Mouse (Mus musculus) liver, embryonic 16.5 days (tissue): ENCODE results near the gene Spats1. TPM values are rescaled to one million over a fixed set of nuclear protein-coding genes. Genes with fewer than 3 reads are reported as not detected.
"Not testable (repeated sequence)": the region's sequence is repeated elsewhere in the genome, so short reads cannot be mapped to it uniquely, and the experiment has no call there.

ENCODE experiments used
- ATAC-seq: fragments of 200-750 bp; cut with Nextera tagmentation; 2 replicates; pipeline ENCODE4 v1.8.0; 2017; ENCODE audit warnings: low read depth, mild to moderate bottlenecking, moderate number of reproducible peaks, moderate library complexity
- H3K27ac ChIP-seq: fragments of 300-500 bp; sonication (generic); 2 replicates; pipeline ENCODE4 v1.5.1; 2014; ENCODE audit warnings: mild to moderate bottlenecking, low read length
- H3K27me3 ChIP-seq: fragments of 300-500 bp; sonication (generic); 2 replicates; pipeline ENCODE4 v1.6.1; 2014; ENCODE audit warnings: low read depth, low read length, mixed read lengths; ENCODE audit not compliant: control insufficient read depth, insufficient read depth
- H3K36me3 ChIP-seq: fragments of 300-500 bp; sonication (generic); 2 replicates; pipeline ENCODE4 v1.6.1; 2014; ENCODE audit warnings: mild to moderate bottlenecking; ENCODE audit not compliant: control insufficient read depth, insufficient read depth
- H3K4me1 ChIP-seq: fragments of 300-500 bp; sonication (generic); 2 replicates; pipeline ENCODE4 v1.6.1; 2014; ENCODE audit warnings: low read depth, low read length, mixed read lengths; ENCODE audit not compliant: control insufficient read depth
- H3K4me2 ChIP-seq: fragments of 300-500 bp; sonication (generic); 2 replicates; pipeline ENCODE4 v1.6.1; 2014; ENCODE audit warnings: low read depth, low read length, mixed read lengths
- H3K4me3 ChIP-seq: fragments of 300-500 bp; sonication (generic); 2 replicates; pipeline ENCODE4 v1.5.1; 2014; ENCODE audit warnings: low read depth, mild to moderate bottlenecking, low read length
- H3K9ac ChIP-seq: fragments of 300-500 bp; sonication (generic); 2 replicates; pipeline ENCODE4 v1.6.1; 2014; ENCODE audit warnings: low read depth, low read length
- H3K9me3 ChIP-seq: fragments of 300-500 bp; sonication (generic); replicated peaks from 2 replicates; pipeline ENCODE4 v1.6.1; 2016; ENCODE audit warnings: low read length; ENCODE audit not compliant: control insufficient read depth
- WGBS: fragments of 180-500 bp; shearing (Covaris S2); extraction: QIAGEN DNeasy Blood & Tissue Kit; methylation state at CpG from one replicate; pipeline ENCODE4 v1.1.7; 2014; ENCODE audit not compliant: insufficient replicate concordance; 5-methylcytosine and 5-hydroxymethylcytosine counted together
- polyA plus RNA-seq: library from polyadenylated mRNA; unstranded; fragments of >200 nt; fragmentation: Nextera tagmentation; extraction: Ambion mirVana; gene quantifications from 2 replicates; pipeline ENCODE4 v1.2.1, GENCODE M21; 2015

Spats1 gene
- polyA plus RNA-seq, 1 experiment from 2014 or later: 0.21 TPM

- ATAC-seq: no peak
- Histone ChIP-seq H3K27me3 (no peaks in the 10 kb centered on the region), H3K4me1 (no peaks in the 10 kb centered on the region), H3K4me2 (no peak overlapping the region), H3K9me3 (no peaks in the 10 kb centered on the region), H3K27ac (no peak overlapping the region), H3K36me3 (no peaks in the 10 kb centered on the region), H3K4me3 (no peak overlapping the region), H3K9ac (no peak overlapping the region)
- WGBS: 63% methylated on average over 4 of the region's 4 CpGs
These were observed 29.3 kb downstream of the Spats1 start for GRCm38 (mm10) chr17:45445923-45446322.

GRCm38 (mm10) chr17:45434262-45434590, 41.0 kb downstream of the Spats1 start:
- ATAC-seq: no peak
- Histone ChIP-seq H3K4me1 (peaks cover 10% of the 10 kb centered on the region), H3K9ac (peak overlapping the region; percentile 90), H3K27me3 (no peaks in the 10 kb centered on the region), H3K27ac (peak overlapping the region; percentile 97), H3K9me3 (no peaks in the 10 kb centered on the region), H3K36me3 (no peaks in the 10 kb centered on the region), H3K4me2 (peak overlapping the region; percentile 63), H3K4me3 (peak overlapping the region; percentile 89)
- 5% methylated on average over 12 of the region's 12 CpGs for WGBS

GRCm38 (mm10) chr17:45433419-45434261, 41.6 kb downstream of the Spats1 start, which contains the start of gene Cdc5l:
Gene Cdc5l (minus strand): TSS chr17:45433737.
- under 1% methylated on average over 73 of the region's 73 CpGs for WGBS

GRCm38 (mm10) chr17:45432706-45433398, 42.4 kb downstream of the Spats1 start:
- Histone ChIP-seq H3K27me3 (no peaks in the 10 kb centered on the region), H3K36me3 (peaks cover under 1% of the 10 kb centered on the region; the same call in 1 of the 2 replicates), H3K4me1 (peaks cover 10% of the 10 kb centered on the region), H3K4me3 (peak overlapping the region; percentile 89), H3K27ac (peak overlapping the region; percentile 97), H3K9ac (peak overlapping the region; percentile 90), H3K9me3 (no peaks in the 10 kb centered on the region), H3K4me2 (peak overlapping the region; percentile 63)
- ATAC-seq: peak; percentile 47
- under 1% methylated on average over 57 of the region's 62 CpGs for WGBS

More at GRCm38 (mm10) chr17:45433419-45434261, 41.6 kb downstream of the Spats1 start, which contains the start of gene Cdc5l:
- Histone ChIP-seq H3K4me3 (peak within 1 kb of the TSS; percentile 89), H3K27me3 (no peaks in the 10 kb centered on the region), H3K9me3 (no peaks in the 10 kb centered on the region), H3K36me3 (no peaks in the 10 kb centered on the region), H3K4me1 (peaks cover 10% of the 10 kb centered on the region), H3K9ac (peak within 1 kb of the TSS; percentile 90), H3K27ac (peak within 1 kb of the TSS; percentile 97), H3K4me2 (peak within 1 kb of the TSS; percentile 63)
- peak; percentile 96 for ATAC-seq

- H3K4me3 ChIP-seq: peak overlapping the region; percentile 89
- peak overlapping the region; percentile 90 for H3K9ac ChIP-seq
- H3K27me3 ChIP-seq: no peaks in the 10 kb centered on the region
- no peaks in the 10 kb centered on the region for H3K9me3 ChIP-seq
- H3K27ac ChIP-seq: no peak overlapping the region
- ATAC-seq: no peak
- H3K4me2 ChIP-seq: peak overlapping the region; percentile 63
- 57% methylated on average over 3 of the region's 3 CpGs for WGBS
- peaks cover 7% of the 10 kb centered on the region; the same call in 1 of the 2 replicates for H3K36me3 ChIP-seq
- peaks cover 10% of the 10 kb centered on the region for H3K4me1 ChIP-seq
These were observed 43.2 kb downstream of the Spats1 start for GRCm38 (mm10) chr17:45432007-45432406.

- H3K4me3 ChIP-seq: no peak overlapping the region
- H3K4me1 ChIP-seq: peaks cover 3% of the 10 kb centered on the region; the same call in 1 of the 2 replicates
- no peaks in the 10 kb centered on the region for H3K9me3 ChIP-seq
- no peak overlapping the region for H3K4me2 ChIP-seq
- ATAC-seq: peak; percentile 58; the same call in 1 of the 2 replicates
- H3K27me3 ChIP-seq: no peaks in the 10 kb centered on the region
- peaks cover 39% of the 10 kb centered on the region for H3K36me3 ChIP-seq
- H3K27ac ChIP-seq: no peak overlapping the region
- no peak overlapping the region for H3K9ac ChIP-seq
- WGBS: 27% methylated on average over 2 of the region's 2 CpGs
These were observed 57.8 kb downstream of the Spats1 start for GRCm38 (mm10) chr17:45417387-45417786.

- H3K4me2 ChIP-seq, H3K4me1 ChIP-seq, H3K4me3 ChIP-seq, H3K27me3 ChIP-seq, H3K9me3 ChIP-seq, H3K9ac ChIP-seq, H3K27ac ChIP-seq: not testable (repeated sequence)
- peak; percentile 54; the same call in 1 of the 2 replicates for ATAC-seq
- peaks cover 57% of the 10 kb centered on the region for H3K36me3 ChIP-seq
- 72% methylated on average over 2 of the region's 2 CpGs for WGBS
These were observed 63.6 kb downstream of the Spats1 start for GRCm38 (mm10) chr17:45411617-45412016.

GRCm38 (mm10) chr17:45408719-45409118, 66.5 kb downstream of the Spats1 start:
- Histone ChIP-seq H3K27ac (no peak overlapping the region), H3K4me2 (no peak overlapping the region), H3K9me3 (no peaks in the 10 kb centered on the region), H3K4me3 (no peak overlapping the region), H3K9ac (no peak overlapping the region), H3K4me1 (no peaks in the 10 kb centered on the region; the same call in 1 of the 2 replicates), H3K27me3 (no peaks in the 10 kb centered on the region), H3K36me3 (peaks cover 55% of the 10 kb centered on the region)
- 90% methylated on average over 2 of the region's 2 CpGs for WGBS
- no peak for ATAC-seq

GRCm38 (mm10) chr17:45406281-45406680, 68.9 kb downstream of the Spats1 start:
- Histone ChIP-seq H3K4me3 (no peak overlapping the region), H3K27ac (no peak overlapping the region), H3K36me3 (peaks cover 45% of the 10 kb centered on the region), H3K9ac (no peak overlapping the region), H3K9me3 (no peaks in the 10 kb centered on the region), H3K27me3 (no peaks in the 10 kb centered on the region), H3K4me2 (no peak overlapping the region), H3K4me1 (no peaks in the 10 kb centered on the region)
- no peak for ATAC-seq
- 90% methylated on average over 10 of the region's 10 CpGs for WGBS
